Mouse (Mus musculus) heart, postnatal 10 days (tissue): Measurements from ENCODE around the gene Adcyap1r1. TPM values are rescaled to one million over a fixed set of nuclear protein-coding genes. Genes with fewer than 3 reads are reported as not detected.
A peak's percentile ranks its signal among the peaks of the same experiment; 100 is the strongest.

Experiments used
- DNase-seq, 2 experiments: peaks; one replicate each; pipeline ENCODE4 v3.0.0; 2021
- intact Hi-C: fragments of 180-260 bp; cut with DNase I; formaldehyde crosslinking; loops from one replicate; pipeline ENCODE4 v1.15.1; 2025
- total RNA-seq, 2 experiments: library from RNA; stranded (reverse); gene quantifications; 2 replicates each; pipeline ENCODE4 v1.2.3; 2021

Gene Adcyap1r1
- total RNA-seq, 2 experiments from 2014 or later: 7.7 to 8.3 TPM

DNA sequence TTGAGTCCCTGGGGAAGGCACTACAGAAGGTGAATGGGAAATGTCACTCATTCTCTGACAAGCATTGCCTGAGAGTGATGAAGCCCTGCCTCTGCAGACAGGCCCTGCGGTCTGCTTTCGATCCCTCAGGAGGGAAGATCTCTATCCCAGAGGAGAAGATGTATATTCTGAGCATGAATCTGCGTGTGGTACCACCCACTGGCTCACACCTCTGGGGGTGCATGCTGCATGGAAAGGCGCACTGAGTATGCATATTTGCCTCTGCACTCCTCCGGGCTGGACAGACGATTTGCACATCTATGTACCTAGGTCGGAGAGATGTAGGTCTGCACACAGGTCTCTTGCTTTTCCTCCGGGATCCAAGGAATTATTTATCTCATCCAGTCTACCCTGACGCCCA, 3.6 kb upstream of the Adcyap1r1 start:
- no peak for DNase-seq
- intact Hi-C loops: no loop called here

DNA sequence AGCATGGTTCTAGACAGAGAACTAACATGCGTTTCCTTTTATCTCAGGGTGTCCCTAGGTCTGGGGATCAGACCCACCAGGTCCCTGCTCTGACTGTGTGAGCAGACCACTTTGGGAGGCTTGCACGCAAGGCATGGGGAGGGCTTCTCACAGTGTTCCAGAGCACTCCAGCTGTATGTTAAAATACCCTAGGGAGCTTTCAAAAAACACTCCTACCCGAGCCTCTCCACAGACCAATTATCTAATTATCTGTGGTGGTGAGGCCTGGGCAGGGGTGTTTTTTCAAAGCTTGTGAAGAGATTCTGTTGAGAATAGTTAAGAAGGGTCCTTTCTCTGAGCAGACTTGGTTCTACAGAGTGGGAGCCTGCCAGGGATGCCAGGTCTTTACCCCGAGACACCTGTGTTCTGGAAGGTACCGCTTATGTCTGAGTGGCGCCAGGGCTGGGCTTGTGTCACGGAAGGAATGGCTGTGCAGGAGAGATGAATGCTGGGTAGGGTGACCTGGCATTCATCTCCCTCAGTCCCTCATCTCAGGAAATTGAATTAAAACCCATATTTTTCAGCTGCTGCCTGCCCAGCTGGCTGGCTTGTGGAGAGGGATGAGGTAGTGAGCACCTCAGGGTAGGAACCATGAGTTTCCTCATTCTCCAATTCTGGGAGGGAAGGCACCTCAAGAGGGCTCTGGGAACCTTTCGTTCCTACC, 2.7 kb upstream of the Adcyap1r1 start:
- no peak for DNase-seq
- intact Hi-C loops: no loop called here

DNA sequence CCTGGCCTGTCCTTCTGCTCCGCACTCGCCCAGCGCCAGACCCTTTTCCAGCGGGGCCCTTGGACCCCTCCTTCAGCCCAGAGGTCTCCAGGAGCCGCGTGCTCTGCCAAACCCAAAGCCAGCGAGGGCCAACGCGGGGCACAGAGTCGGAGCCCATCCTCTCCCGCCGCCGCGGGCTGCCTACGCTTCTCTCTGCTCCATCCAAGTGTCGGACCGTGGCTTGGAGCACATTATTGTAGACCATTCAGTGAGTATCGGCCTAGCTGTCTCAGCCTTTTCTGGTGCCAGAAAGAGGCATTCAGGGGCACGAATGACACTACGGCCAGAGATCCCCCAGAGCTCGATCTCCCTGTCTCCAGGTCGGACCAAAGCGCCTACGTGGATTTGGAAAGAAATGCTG, 603 bp downstream of the Adcyap1r1 start:
- no peak for DNase-seq
- intact Hi-C loops: loop anchor here (5.0 kb wide), 1 partner anchor 60 kb away; no protein-coding TSS in a partner anchor

DNA sequence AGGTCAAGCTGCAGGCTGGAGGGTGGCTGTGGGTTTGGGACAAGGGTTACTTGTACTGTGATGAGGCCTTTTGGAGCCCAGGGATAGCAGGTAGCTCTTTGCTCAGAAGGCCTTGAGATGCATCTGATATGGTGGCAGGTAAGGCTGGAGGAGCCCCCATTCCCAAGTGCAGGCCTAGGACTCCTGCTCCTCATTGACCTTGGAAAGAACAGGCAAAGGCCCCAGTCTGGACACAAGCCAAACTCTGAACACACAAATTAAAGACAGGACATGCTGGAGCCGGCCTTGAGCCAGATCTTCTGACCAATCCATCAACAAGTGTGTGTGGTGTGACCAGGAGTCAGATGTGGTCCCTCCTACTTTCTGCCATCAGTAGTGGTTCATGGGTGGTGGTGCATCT, 1.8 kb downstream of the Adcyap1r1 start:
- peak; percentile 43 to 46 for DNase-seq
- intact Hi-C loops: loop anchor here (5.0 kb wide), 1 partner anchor 61 kb away; no protein-coding TSS in a partner anchor

DNA sequence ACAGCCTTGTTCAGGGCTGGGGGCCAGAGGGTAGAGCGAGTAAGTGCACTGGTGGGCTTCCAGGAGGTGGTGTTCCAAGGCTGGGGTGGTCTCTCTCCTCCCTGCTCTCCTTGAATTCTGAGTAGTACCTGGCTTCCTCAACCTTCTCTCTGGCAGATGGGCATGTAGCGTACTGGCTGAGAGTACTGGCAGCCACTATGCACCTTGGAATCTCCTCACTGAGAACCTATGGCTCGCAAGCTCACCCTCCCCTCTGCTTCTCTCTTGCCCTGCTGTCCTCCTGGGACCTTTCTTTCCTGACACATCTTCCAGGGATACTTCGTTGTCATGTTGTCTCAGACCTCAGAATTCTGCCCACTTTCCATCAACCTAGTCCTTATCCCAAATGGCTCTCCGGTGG, 3.9 kb downstream of the Adcyap1r1 start:
- intact Hi-C loops: no loop called here

DNA sequence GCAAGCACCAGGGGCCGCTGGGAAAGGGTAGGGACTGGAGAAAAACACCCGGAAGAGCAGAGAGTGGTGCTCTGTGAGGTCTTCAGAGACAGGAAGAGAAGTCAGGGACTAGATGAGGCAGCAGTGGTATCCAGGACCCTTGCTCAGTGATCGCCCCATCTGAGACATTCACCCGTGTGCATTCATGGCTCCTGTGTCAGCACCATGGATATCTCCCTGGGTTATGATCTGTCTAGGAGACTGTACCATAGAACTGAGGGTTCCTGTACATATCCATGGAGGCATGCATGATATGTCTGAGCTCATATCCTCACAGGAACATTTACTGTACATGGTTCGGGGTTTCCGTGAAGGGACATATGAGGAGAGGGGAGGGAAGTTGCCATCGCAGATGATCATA, 5.9 kb downstream of the Adcyap1r1 start:
- DNase-seq: no peak
- intact Hi-C loops: no loop called here

More for the DNA sequence above, 3.9 kb downstream of the Adcyap1r1 start:
- DNase-seq: no peak

DNA sequence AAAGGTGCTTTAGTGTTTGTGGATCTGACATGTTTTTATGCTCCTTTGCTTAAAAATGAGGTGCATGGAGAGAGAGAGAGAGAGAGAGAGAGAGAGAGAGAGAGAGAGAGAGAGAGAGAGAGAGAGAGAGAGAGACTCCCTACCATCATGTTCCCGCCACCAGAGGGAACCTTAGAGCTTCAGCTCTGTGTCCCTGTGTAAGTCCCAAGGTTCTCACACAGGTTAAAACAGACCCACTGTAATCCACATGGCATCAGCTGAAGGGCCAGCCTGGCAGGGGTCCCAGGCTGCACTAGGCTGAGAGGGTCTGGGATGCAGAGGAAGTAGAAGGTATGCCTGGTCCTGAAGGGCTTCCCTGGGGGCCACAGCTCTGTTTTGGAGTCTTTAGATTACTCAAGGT, 6.4 kb downstream of the Adcyap1r1 start:
- no peak for DNase-seq
- intact Hi-C loops: no loop called here

DNA sequence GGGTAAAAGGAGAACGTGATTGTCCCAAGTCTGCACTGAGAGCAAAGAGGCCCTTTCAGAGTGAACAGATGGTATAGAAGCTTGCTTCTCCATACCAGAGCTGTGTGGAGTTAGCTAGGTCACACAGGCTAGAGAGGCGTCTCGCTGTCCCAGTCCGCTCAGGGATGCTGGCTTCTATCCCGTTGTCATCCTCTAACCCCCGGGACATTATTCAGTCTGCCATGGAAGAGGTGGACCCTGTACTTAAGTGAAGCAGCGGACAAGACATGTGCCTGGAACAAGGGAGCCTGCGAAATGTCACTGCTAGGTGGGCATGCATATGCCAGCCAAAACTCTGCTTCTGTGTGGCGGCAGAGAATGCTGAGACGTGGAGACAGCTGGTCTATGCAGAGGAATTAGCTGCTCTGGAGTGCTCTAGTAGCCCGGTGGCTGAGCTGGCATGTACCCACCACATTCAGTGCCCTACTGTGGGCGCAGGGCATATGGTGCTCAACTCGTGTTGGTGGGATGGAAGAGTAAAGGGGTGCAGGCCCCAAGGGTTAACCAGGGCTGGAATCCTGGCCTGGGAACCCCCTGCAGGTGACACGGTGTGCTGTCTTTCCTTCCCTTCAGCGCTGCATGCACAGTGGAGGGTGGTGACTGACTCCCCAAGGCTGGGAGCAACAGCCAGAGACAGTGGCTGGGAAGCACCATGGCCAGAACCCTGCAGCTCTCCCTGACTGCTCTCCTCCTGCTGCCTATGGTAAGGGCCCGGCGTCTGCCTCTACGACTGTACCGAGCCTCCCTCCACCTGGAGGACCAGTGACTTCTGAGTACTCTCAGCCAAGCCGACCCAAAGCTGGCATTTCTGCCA, 8.0 kb downstream of the Adcyap1r1 start:
- no peak for DNase-seq
- intact Hi-C loops: loop anchor here (2.0 kb wide), 1 partner anchor 45 kb away; no protein-coding TSS in a partner anchor

DNA sequence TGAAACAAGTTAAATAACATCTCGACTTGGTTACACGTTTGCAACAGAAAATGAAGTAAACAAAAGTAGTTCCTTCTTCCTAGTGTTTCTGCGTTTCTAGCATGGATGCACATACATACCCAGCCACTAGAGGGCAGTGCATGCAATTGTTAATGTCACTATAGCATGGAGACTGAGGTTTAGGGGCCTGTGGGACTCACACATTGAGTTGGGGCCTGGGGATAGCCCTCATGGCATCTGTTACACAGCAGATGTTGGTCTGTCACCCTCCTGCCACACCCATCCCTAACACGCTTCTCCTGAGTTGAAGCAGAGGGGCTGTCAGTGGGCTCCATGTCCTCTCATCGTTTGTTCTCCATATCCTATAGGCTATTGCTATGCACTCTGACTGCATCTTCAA, 9.4 kb downstream of the Adcyap1r1 start:
- intact Hi-C loops: loop anchor here (2.0 kb wide), 1 partner anchor 44 kb away; no protein-coding TSS in a partner anchor

DNA sequence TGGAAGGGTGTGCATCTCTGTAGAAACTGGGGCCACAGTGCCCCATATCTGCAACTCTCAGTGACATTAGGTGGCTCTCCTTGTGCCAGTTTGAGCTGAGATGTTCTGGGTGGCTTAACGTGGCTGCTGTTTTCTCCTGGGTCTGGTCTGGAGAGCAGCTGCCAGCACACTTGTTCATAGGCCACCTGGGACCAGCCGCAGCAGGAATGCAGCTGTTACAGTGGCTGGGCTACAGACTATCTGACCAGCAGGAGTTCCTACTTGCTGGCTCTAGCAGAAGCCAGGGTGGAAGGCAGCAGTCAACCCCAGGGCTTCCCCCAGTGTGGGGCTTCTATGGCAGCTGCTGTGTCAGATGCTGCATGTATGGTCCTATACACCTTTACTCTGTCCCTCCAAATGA, 9.9 kb downstream of the Adcyap1r1 start:
- DNase-seq: no peak
- intact Hi-C loops: loop anchor here (2.0 kb wide), 1 partner anchor 43 kb away; no protein-coding TSS in a partner anchor

More for the DNA sequence above, 9.4 kb downstream of the Adcyap1r1 start:
- peak in 1 of 2 experiments; percentile 47 for DNase-seq

DNA sequence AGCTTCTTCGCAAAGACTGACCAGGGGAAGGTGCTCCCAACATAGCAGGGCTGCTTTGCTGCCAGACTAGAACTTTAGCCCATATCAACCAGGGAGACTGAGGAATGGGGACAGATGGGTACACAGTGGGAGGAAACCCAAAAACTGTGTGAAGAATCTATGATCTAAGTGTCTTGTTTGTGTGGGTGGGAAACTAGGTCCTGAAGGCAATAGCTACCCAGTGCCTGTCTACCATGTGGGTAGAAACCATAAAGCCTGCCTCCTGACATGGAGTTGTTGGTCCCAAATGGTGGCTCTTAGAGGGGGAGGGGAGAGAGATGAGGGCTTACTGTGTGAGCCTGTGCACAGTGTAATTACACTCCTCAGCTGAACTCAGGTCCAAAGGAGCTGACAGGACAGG, 10.6 kb downstream of the Adcyap1r1 start:
- no peak for DNase-seq
- intact Hi-C loops: no loop called here

DNA sequence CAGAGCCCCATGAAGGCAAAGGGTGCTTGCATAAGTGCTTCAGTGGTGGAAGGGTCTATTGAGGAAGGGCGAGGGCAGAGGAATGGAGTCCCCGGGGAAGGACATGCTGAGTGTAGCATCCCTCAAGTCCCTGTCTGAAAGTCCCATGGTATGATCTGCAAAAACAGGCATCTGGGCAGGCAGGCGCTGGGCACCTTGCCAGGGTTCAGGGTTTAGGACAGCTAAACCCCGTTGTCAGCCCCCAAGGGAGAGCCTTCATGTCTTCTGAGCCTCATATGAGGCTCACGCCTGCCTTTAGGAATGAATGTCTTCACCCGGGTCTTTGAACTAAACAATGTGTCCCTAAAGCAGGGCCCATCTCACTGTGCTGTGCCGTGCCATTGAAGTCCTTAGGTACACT, 12.2 kb downstream of the Adcyap1r1 start:
- intact Hi-C loops: no loop called here
- no peak for DNase-seq

DNA sequence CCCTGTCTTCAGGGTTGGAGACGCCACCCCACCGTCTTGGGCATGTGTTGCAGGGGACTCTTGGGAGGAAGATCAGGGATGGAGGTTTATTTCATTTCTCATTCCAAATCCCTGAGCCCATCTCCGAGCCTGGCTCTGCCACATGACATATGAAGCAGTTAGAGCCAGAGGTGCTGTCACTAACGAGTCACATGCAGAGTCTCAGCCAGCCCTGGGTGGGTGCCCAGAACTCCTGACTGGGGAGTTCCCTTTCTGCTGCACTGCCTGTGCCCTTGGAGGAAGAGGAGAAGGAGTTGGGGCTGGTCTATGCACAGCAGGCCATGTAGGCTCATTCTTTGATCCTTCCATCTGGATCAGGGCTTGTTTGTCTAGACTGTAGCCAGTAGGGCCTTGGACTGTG, 13.5 kb downstream of the Adcyap1r1 start:
- intact Hi-C loops: no loop called here
- DNase-seq: peak; percentile 89 to 92

DNA sequence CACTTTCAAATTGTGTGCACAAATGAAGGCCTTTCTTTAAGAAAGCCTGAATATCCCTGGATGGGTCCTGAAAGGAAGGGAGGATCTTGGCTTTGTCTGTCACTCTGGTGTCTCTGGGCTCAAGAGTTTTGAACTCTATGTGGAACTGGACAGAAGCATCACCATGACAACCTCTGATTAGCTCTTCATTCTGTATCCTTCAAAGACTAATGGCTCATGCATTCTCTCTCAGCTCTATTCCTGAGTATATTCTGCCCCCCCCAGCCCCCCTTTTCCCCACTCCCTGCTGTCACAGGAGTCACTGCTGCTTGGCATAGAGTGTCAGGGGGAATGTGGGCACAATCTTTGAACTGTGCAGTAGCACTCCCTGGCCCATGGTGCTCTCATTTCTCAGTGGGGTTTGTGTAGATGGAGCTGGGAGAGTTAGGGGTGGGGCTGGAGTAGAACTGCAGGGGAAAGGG, 14.6 kb downstream of the Adcyap1r1 start:
- DNase-seq: no peak
- intact Hi-C loops: no loop called here

DNA sequence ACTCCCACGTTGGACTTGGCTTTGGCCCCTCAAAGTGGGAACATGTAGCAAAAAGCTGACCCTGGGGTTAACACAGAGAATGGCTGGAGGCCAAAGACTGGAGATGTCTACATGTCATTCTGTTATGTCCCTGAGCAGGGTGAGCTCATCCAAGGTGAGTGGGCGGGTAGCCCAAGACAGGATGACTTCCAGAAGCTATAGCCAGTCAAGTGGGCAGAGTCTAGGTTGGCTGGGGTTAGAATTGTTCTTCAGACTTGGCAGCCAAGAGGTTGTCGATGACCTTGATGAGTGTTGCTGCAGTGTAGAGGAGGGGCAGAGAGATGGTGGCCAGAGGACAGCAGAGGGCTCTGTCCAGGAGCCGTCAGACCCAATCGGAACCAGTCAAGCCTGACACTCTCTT, 18.9 kb downstream of the Adcyap1r1 start:
- DNase-seq: peak in 1 of 2 experiments; percentile 49
- intact Hi-C loops: no loop called here

DNA sequence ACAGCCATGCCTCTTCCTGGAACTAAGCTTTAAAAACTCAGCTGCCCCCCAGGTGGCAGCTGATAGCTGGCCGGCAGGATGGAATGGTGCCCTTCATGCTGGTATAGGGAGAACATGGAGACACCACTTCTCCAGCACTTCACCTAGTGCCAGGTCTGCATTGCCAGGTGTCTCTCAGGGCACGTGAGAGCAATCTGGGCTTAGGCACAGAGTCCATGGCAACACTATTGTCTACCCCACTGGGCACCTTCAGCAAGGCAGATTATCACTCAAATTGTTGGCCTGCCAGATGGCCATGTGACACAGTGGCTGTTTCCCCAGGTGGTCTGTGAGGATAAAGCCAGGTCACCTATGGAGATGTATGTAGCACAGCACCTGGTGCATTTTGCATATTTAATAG, 20.6 kb downstream of the Adcyap1r1 start:
- intact Hi-C loops: no loop called here
- DNase-seq: no peak

DNA sequence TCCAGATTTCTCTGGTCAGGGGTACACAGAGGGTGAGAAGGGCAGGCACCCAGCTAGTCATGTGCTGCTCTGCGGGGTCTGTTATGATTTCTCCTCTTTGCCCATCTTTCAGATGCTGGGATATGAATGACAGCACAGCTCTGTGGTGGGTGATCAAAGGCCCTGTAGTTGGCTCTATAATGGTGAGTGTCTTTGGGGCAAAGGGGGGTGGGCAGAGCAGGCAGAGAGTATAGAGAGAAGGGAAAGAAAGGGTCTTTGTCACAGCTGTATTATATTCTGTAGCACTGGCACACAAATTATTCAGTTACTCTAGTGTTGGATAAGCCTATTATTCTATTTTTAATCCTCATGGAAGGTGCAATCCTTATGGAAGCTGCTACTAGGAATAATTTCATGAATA, 29.2 kb downstream of the Adcyap1r1 start:
- no peak for DNase-seq
- intact Hi-C loops: no loop called here

DNA sequence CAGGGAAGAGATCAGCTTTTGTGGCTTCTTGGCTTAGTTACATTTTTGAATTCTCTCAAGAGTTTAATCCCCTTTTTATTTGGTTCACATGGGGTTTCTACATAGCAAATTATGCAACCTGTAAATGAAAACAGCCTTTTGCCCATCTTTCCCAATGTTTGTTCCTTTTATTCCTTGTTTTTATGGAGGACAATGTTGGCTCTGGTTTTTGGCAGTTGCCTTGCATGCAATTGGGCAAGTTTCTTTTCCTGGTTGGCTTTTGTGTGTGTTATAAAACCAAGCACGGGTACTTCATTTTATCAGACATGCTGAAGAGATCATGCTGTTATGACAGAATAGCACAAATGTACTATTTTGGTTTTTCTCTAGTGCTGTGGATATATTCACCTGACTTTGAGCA, 30.7 kb downstream of the Adcyap1r1 start:
- no peak for DNase-seq
- intact Hi-C loops: no loop called here

DNA sequence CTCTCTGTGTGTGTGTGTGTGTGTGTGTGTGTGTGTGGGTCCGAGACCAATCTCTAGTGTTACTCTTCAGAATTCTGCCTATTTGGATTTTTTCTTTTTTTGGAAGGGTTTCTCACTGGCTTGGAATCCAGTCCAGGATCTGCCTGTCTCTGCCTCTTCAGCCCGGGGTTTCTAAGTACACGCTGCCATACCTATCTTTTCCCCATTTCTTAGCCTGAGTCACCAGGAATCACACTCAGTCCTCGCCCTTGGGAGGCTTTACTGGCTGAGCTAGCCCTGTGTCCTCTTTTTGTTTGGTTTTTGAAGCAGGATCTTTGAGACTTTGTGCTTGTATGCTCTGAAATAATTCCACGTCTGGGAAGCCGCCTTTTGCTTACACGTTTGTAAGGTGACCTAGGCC, 31.6 kb downstream of the Adcyap1r1 start:
- intact Hi-C loops: no loop called here
- DNase-seq: no peak

DNA sequence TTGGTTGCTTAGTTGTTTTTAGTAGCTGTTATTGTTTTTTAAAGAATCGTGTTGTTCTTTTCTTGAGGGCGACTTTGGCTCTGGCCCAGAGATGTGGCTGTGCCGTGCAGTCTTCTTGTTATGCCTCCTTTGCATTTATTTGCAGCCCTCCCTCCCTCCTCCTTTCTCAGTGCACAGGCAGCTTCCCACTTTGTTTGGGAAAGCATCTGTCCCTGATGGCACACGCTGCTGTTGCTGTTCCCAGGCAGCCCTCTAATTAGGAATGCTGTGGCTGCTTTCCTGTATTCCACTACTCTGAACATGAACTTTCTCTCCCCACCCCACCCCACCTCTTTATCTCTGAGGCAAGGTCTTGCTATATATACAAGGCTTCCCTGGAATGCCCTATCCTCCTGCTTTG, 32.4 kb downstream of the Adcyap1r1 start:
- intact Hi-C loops: no loop called here
- no peak for DNase-seq

DNA sequence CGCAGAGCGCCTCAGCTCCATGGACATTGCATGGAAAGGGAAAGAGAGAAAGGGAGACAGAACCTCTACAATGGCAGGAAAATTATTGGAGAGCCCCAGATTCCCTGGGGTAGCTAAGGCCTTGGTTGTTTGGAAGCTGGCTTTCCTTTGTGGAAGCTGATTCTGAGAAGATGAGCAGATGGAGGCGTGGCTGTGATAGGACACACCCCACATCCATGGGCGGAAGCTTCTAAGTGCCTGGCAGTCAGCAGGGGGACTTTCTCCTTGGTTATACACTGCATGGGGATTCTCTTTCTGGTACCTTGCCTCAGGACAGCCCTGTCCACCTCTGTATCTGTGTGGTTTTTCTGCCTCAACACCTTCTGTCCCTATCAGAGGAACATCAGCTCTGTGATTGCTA, 33.4 kb downstream of the Adcyap1r1 start:
- intact Hi-C loops: no loop called here
- no peak for DNase-seq

DNA sequence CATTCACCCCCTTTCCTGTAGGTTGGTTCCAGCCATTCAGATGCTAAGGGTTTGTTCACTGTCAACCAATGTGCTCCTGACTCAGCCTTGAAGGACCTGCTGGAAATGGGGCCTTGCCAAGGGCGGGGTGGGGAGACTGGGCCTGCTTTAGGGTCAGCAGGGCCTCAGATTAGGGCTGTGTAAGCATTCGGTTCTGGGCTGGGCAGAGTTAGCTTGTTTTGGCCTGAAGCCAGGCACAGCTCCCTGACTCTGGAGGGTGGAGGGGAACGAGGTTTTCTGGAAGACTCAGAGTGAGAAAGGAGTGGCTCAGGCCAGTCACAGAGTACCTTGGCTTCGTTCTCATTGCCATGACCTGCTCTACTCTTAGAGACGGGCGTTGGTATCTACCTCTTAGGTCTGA, 35.9 kb downstream of the Adcyap1r1 start:
- DNase-seq: peak; percentile 47 to 48

More for the DNA sequence above, 35.9 kb downstream of the Adcyap1r1 start:
- intact Hi-C loops: no loop called here
